23 mouse cellular contexts compared by ENCODE assay signal in the genomic region with DNA sequence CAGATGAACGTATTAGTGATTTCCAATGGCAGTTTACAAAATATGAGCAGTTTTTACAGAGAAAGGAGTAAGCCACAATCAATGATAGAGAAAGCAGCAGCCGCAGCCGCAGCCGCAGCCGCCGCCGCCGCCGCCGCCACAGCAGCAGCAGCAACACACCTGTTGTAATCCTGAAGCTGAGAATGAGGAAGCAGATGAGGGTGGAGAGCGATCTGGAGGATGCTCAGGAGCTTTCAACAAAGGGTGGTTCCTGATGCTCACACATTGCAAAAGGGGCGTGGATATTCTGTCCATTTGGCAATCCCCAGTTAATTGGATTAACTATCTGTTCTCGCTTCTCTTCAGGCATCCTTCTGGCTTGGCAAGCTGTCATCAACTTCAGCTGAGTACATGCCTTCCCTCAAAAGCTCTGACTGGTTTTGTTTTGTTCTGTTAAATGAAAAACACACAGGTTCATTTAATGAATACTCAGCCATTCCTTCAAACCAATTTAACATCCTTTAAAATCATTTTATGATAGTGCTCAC. TPM values are rescaled to one million over a fixed set of nuclear protein-coding genes. Genes with fewer than 3 reads are reported as not detected.
DNase-seq lines count a peak whose midpoint lies in the region; ATAC-seq lines count a peak whose summit lies in the region.
"Had no signal": no experiment of that assay in that cellular context is flagged by ENCODE, and none has a peak within 500 bp of the region (broad histone marks: within the 10 kb centered on the region; RNA-seq: fewer than 3 reads in every experiment).

No protein-coding gene starts in this region.

- no peak overlapping the region for H3K4me2 ChIP-seq in liver, embryonic 11.5 days
- H3K4me2 ChIP-seq: embryonic facial prominence, embryonic 13.5 days; heart, embryonic 12.5 days; hindbrain, embryonic 12.5 days; intestine, embryonic 15.5 days had no signal

- no peaks in the 10 kb centered on the region for H3K27me3 ChIP-seq in liver, embryonic 11.5 days (replicated peaks; ENCODE audit: control insufficient read depth, insufficient read depth, low read length)
- H3K27me3 ChIP-seq: embryonic facial prominence, embryonic 13.5 days; heart, embryonic 12.5 days; hindbrain, embryonic 12.5 days; intestine, embryonic 15.5 days had no signal

- H3K27ac ChIP-seq in liver, embryonic 11.5 days (ENCODE audit: low read depth, low read length) = no peak overlapping the region
- H3K27ac ChIP-seq: embryonic facial prominence, embryonic 13.5 days; hindbrain, embryonic 12.5 days; intestine, embryonic 15.5 days; kidney, postnatal 0 days had no signal

- H3K9me3 ChIP-seq in liver, embryonic 11.5 days (ENCODE audit: control insufficient read depth, low read length) = no peaks in the 10 kb centered on the region
- H3K9me3 ChIP-seq: embryonic facial prominence, embryonic 13.5 days; heart, embryonic 12.5 days; hindbrain, embryonic 12.5 days; intestine, embryonic 15.5 days had no signal

- DNase-seq in kidney, adult 9 months = peak; percentile 9
- DNase-seq in kidney, adult 18-20 months = no peak
- DNase-seq in layer of hippocampus, adult 9-10 months (ENCODE audit: low spot score) = peak; percentile 12
- DNase-seq in MN1 (ENCODE audit: low spot score) = no peak
- DNase-seq in liver, embryonic 11.5 days (ENCODE audit: low spot score) = no peak
- DNase-seq in heart, adult 18-20 months = no peak
- DNase-seq: adrenal gland, postnatal 25 days; cerebellum, adult 9-10 months; heart, postnatal 14 days; liver; liver, postnatal 0 days; lung, postnatal 10 days; right cerebral cortex, adult 18-20 months; thymus, postnatal 36 days had no signal

- H3K4me3 ChIP-seq in liver, embryonic 11.5 days (ENCODE audit: low read depth, low read length) = no peak overlapping the region
- H3K4me3 ChIP-seq: embryonic facial prominence, embryonic 13.5 days; heart, embryonic 12.5 days; hindbrain, embryonic 12.5 days; intestine, embryonic 15.5 days had no signal

- 57% methylated on average over 13 of the region's 13 CpGs for WGBS in liver, embryonic 11.5 days

- H3K4me1 ChIP-seq in liver, embryonic 11.5 days (replicated peaks; ENCODE audit: control insufficient read depth, insufficient read depth, low read length) = no peaks in the 10 kb centered on the region
- H3K4me1 ChIP-seq: embryonic facial prominence, embryonic 13.5 days; heart, embryonic 12.5 days; hindbrain, embryonic 12.5 days; intestine, embryonic 15.5 days had no signal

- H3K36me3 ChIP-seq in liver, embryonic 11.5 days (ENCODE audit: control insufficient read depth, insufficient read depth, low read length) = no peaks in the 10 kb centered on the region
- H3K36me3 ChIP-seq: embryonic facial prominence, embryonic 13.5 days; heart, embryonic 12.5 days; hindbrain, embryonic 12.5 days; intestine, embryonic 15.5 days had no signal

- no peak overlapping the region for H3K9ac ChIP-seq in liver, embryonic 11.5 days (ENCODE audit: low read depth, low read length)
- H3K9ac ChIP-seq: embryonic facial prominence, embryonic 13.5 days; heart, embryonic 12.5 days; hindbrain, embryonic 12.5 days; intestine, embryonic 15.5 days; liver, postnatal 0 days had no signal

- peak; percentile 66 for ATAC-seq in granulocyte monocyte progenitor cell, adult 5-6 weeks (replicated peaks; ENCODE audit: poor library complexity, severe bottlenecking)
- 0 out of 2 replicates have a peak, but pooled peaks have one; percentile 39 for ATAC-seq in neutrophil, adult 5-6 weeks (ENCODE audit: extremely low read depth, insufficient number of reproducible peaks, low FRiP score, poor library complexity, severe bottlenecking)
- ATAC-seq in liver, embryonic 11.5 days (replicated peaks; ENCODE audit: low FRiP score) = no peak
- ATAC-seq: intestine, embryonic 15.5 days; liver, postnatal 0 days; midbrain, embryonic 16.5 days; Patski had no signal

RNA-seq across cellular contexts. Expression of gene Mycbp2, which starts 38.5 kb away (rescaled TPM):
- 65.3 and 70.9 TPM in 2 replicates for total RNA-seq in granulocyte monocyte progenitor cell, adult 5-6 weeks (2014; fragmentation: Nextera tagmentation)
- 51.7 and 54.5 TPM in 2 replicates for total RNA-seq in granulocyte monocyte progenitor cell, adult 5-6 weeks (2017)
- 161 and 166 TPM in 2 replicates for total RNA-seq in neutrophil, adult 5-6 weeks (2017)
- 16.6 and 17.7 TPM in 2 replicates for polyA plus RNA-seq in liver, embryonic 11.5 days (2014; fragmentation: Nextera tagmentation; extraction: Ambion mirVana)
- 10 to 100 TPM; 28.9 to 32.2 TPM for total RNA-seq in heart, adult 18-20 months (2021)

Comparison
In these comparisons a context has a peak if more than half of its experiments do, and no peak if none do; other contexts are left out.
1. DNase-seq: peak in kidney, adult 9 months (single experiment) and layer of hippocampus, adult 9-10 months (single experiment); none in kidney, adult 18-20 months (single experiment), MN1 (single experiment), liver, embryonic 11.5 days (single experiment) and heart, adult 18-20 months (0 of 2).